Mouse (Mus musculus): ENCODE results near the gene Zfp524. TPM values are rescaled to one million over a fixed set of nuclear protein-coding genes. Genes with fewer than 3 reads are reported as not detected.

Gene Zfp524
- total RNA-seq, 2 experiments from 2014 or later = 5.3 to 6.7 TPM

- DNase-seq (ENCODE audit: low spot score in 2 of 2) = no peak
- intact Hi-C loops (cut with DNase I) = no loop called here
Measured at GRCm38 (mm10) chr7:5037467-5037866, 23.3 kb downstream of the Zfp524 start.

GRCm38 (mm10) chr7:5038109-5038732 lies 24.0 kb downstream of the Zfp524 start, which contains the start of gene Zfp784:
Gene Zfp784, minus strand, starts transcription at chr7:5038446.
- peak; percentile 89 to 91 for DNase-seq (ENCODE audit: low spot score in 2 of 2)
- intact Hi-C loops (cut with DNase I) = no loop called here

- no peak for DNase-seq (ENCODE audit: low spot score in 2 of 2)
- intact Hi-C loops (cut with DNase I) = no loop called here
Measured at GRCm38 (mm10) chr7:5038940-5039339, 24.7 kb downstream of the Zfp524 start.

GRCm38 (mm10) chr7:5044981-5045380 lies 30.8 kb downstream of the Zfp524 start:
- DNase-seq (ENCODE audit: low spot score in 2 of 2) = no peak
- intact Hi-C loops (cut with DNase I) = loop anchor here (5.0 kb wide), 1 partner anchor 103 kb away; no protein-coding TSS in a partner anchor

GRCm38 (mm10) chr7:5046112-5046511 lies 31.9 kb downstream of the Zfp524 start:
- intact Hi-C loops (cut with DNase I) = loop anchor here (5.0 kb wide), 1 partner anchor 104 kb away; no protein-coding TSS in a partner anchor
- DNase-seq (ENCODE audit: low spot score in 2 of 2) = no peak

GRCm38 (mm10) chr7:5047313-5047712 lies 33.1 kb downstream of the Zfp524 start:
- no peak for DNase-seq (ENCODE audit: low spot score in 2 of 2)
- intact Hi-C loops (cut with DNase I) = loop anchor here (5.0 kb wide), 1 partner anchor 105 kb away; no protein-coding TSS in a partner anchor

GRCm38 (mm10) chr7:5051193-5052192 lies 37.3 kb downstream of the Zfp524 start, which contains the start of gene Zfp580:
Gene Zfp580, plus strand, starts transcription at chr7:5051538.
- DNase-seq (ENCODE audit: low spot score in 2 of 2) = peak; percentile 78 to 82
- intact Hi-C loops (cut with DNase I) = no loop called here

- peak in 1 of 2 experiments; percentile 50 for DNase-seq (ENCODE audit: low spot score in 2 of 2)
- intact Hi-C loops (cut with DNase I) = no loop called here
Measured at GRCm38 (mm10) chr7:5052438-5052837, 38.2 kb downstream of the Zfp524 start.

- DNase-seq (ENCODE audit: low spot score in 2 of 2) = no peak
- intact Hi-C loops (cut with DNase I) = no loop called here
Measured at GRCm38 (mm10) chr7:5052931-5053343, 38.7 kb downstream of the Zfp524 start.

GRCm38 (mm10) chr7:5053456-5054179 lies 39.4 kb downstream of the Zfp524 start:
- intact Hi-C loops (cut with DNase I) = no loop called here
- peak in 1 of 2 experiments; percentile 59 for DNase-seq (ENCODE audit: low spot score in 2 of 2)

GRCm38 (mm10) chr7:5056651-5057263 lies 42.5 kb downstream of the Zfp524 start:
- intact Hi-C loops (cut with DNase I) = loop anchor here (5.0 kb wide), 1 partner anchor 39 kb away; the partner anchor contains the start of gene Gm44973
- DNase-seq (ENCODE audit: low spot score in 2 of 2) = peak; percentile 60 to 69

GRCm38 (mm10) chr7:5057381-5057780 lies 43.2 kb downstream of the Zfp524 start:
- intact Hi-C loops (cut with DNase I) = loop anchor here (5.0 kb wide), 1 partner anchor 40 kb away; the partner anchor contains the start of gene Gm44973
- no peak for DNase-seq (ENCODE audit: low spot score in 2 of 2)

- DNase-seq (ENCODE audit: low spot score in 2 of 2) = no peak
- intact Hi-C loops (cut with DNase I) = loop anchor here (5.0 kb wide), 1 partner anchor 41 kb away; the partner anchor contains the start of gene Gm44973
Measured at GRCm38 (mm10) chr7:5057804-5058203, 43.6 kb downstream of the Zfp524 start.

GRCm38 (mm10) chr7:5058631-5059030 lies 44.4 kb downstream of the Zfp524 start:
- intact Hi-C loops (cut with DNase I) = loop anchor here (5.0 kb wide), 1 partner anchor 41 kb away; the partner anchor contains the start of gene Gm44973

GRCm38 (mm10) chr7:5059421-5059820 lies 45.2 kb downstream of the Zfp524 start:
- intact Hi-C loops (cut with DNase I) = loop anchor here (5.0 kb wide), 1 partner anchor 42 kb away; the partner anchor contains the start of gene Gm44973
- no peak for DNase-seq (ENCODE audit: low spot score in 2 of 2)

More at GRCm38 (mm10) chr7:5058631-5059030, 44.4 kb downstream of the Zfp524 start:
- DNase-seq (ENCODE audit: low spot score in 2 of 2) = no peak

GRCm38 (mm10) chr7:5060239-5060731 lies 46.1 kb downstream of the Zfp524 start:
- intact Hi-C loops (cut with DNase I) = no loop called here
- peak; percentile 78 to 93 for DNase-seq (ENCODE audit: low spot score in 2 of 2)

GRCm38 (mm10) chr7:5060944-5061773 lies 46.9 kb downstream of the Zfp524 start:
- intact Hi-C loops (cut with DNase I) = no loop called here
- DNase-seq (ENCODE audit: low spot score in 2 of 2) = peak; percentile 99 to 100
